Mouse (Mus musculus) heart, embryonic 10.5 days (tissue): ENCODE measurements at regions not wholly inside any gene's neighbourhood (a gene's known extent, or its start where the extent isn't known, plus 50 kb on each side); places are given as distances from the start of the nearest gene placed in this dataset.
"Not testable (repeated sequence)": the region's sequence is repeated elsewhere in the genome, so short reads cannot be mapped to it uniquely, and the experiment has no call there.

Experiments used
- DNase-seq: peaks from one replicate; pipeline ENCODE4 v3.0.0-alpha.2; 2017; ENCODE audit warnings: low spot score
- H3K27ac ChIP-seq: fragments of 300-500 bp; sonication (generic); 2 replicates; pipeline ENCODE4 v1.5.1; 2016; ENCODE audit warnings: mild to moderate bottlenecking
- H3K27me3 ChIP-seq: fragments of 300-500 bp; sonication (generic); 2 replicates; pipeline ENCODE4 v1.6.1; 2016; ENCODE audit warnings: mild to moderate bottlenecking; ENCODE audit not compliant: poor library complexity, insufficient read depth, severe bottlenecking
- H3K36me3 ChIP-seq: fragments of 300-500 bp; sonication (generic); 2 replicates; pipeline ENCODE4 v1.6.1; 2016; ENCODE audit warnings: mild to moderate bottlenecking, moderate library complexity
- H3K4me1 ChIP-seq: fragments of 300-500 bp; sonication (generic); 2 replicates; pipeline ENCODE4 v1.6.1; 2016; ENCODE audit warnings: mild to moderate bottlenecking
- H3K4me3 ChIP-seq: fragments of 300-500 bp; sonication (generic); 2 replicates; pipeline ENCODE4 v1.5.1; 2016; ENCODE audit warnings: mild to moderate bottlenecking, moderate library complexity
- H3K9me3 ChIP-seq: fragments of 300-500 bp; sonication (generic); 2 replicates; pipeline ENCODE4 v1.6.1; 2016; ENCODE audit warnings: mild to moderate bottlenecking, moderate library complexity
- WGBS: fragments of 180-500 bp; shearing (Covaris S2); methylation state at CpG from one replicate; pipeline ENCODE4 v1.1.7; 2016; 5-methylcytosine and 5-hydroxymethylcytosine counted together

DNA sequence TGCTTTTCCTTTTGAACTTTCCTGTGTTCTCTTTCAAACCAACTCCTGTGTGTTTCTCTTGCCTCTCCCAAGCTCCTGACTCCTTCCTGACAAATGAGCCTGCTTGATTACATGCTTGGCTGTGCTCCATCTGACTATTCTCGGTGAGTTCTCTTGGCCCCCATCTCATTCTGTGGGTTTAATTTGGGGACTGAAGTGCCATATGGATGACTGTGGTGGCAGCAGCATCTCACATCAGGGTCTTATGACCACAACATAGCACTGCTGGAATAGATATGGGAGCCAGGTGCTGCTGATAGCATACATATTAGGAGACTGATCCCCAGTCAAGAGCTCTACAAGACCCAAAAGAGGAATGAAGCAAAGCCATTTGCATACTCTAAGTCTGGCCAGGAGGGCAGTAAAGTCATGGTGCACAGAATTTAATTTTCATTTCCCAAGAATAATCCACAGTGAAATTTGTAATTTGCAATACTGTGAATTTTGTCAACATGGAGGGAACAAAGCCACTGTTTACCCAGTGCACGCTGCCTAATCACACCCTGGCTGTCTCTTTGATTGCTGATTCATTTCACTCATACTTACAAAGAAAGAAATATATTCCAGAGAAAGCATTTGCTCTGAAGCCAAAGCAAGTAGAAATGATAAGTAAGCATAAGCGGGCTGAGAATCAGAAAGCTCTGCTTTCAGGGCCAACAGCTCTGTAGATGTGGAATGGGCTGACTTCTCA, 1478.4 kb upstream of the Gm7489 start:
- no peak for DNase-seq
- WGBS: 84% methylated on average over 3 of the region's 3 CpGs
- no peaks in the 10 kb centered on the region for H3K27me3 ChIP-seq
- no peaks in the 10 kb centered on the region for H3K9me3 ChIP-seq
- no peaks in the 10 kb centered on the region for H3K4me1 ChIP-seq
- H3K4me3 ChIP-seq: no peak overlapping the region
- H3K36me3 ChIP-seq: no peaks in the 10 kb centered on the region
- no peak overlapping the region for H3K27ac ChIP-seq

DNA sequence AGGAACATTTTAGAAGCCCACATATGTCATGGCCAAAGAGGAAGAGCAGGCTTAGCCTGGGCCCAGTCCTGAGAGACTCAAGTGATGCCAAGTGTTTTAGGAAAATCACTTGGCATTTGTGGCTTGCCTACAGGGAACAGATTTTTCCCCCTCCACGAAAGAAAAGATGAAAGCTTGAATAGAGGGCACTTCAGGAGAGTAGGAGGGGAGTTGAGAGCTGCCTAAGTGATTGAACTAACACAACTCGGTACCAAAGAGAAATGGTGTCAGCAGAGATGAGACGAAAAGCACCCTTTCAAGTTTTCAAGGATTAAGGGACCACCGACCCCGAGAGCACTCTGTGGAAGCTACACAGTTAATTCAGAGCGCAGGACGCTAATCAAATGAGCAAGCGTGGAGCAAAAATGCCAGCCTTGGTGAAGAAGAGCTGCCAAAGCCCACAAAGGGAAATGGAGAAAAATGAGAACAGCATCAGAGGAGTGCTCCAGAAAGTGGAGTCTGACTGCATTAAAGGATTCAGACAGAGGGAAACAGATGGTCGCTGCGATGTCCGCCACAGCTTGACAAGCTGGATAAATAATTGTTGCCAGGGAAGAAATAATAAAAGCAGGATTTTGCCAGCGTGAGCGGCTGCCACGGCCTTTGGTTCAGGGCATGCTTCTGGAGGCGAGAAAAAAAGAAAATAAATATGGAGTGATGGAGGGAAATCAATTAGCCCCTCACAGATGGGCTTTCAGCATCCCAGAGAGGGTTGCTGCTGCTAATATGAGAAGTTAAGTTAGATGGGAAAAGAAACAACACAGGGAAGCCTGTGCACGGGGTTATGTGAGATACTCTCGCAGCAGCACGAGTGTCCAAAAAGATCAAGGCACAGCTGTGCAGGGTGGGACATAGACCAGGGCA, 1471.6 kb upstream of the Gm7489 start:
- no peak overlapping the region for H3K27ac ChIP-seq
- no peaks in the 10 kb centered on the region for H3K4me1 ChIP-seq
- no peaks in the 10 kb centered on the region for H3K27me3 ChIP-seq
- no peaks in the 10 kb centered on the region for H3K9me3 ChIP-seq
- H3K4me3 ChIP-seq: no peak overlapping the region
- no peak for DNase-seq
- H3K36me3 ChIP-seq: no peaks in the 10 kb centered on the region
- 71% methylated on average over 18 of the region's 18 CpGs for WGBS

DNA sequence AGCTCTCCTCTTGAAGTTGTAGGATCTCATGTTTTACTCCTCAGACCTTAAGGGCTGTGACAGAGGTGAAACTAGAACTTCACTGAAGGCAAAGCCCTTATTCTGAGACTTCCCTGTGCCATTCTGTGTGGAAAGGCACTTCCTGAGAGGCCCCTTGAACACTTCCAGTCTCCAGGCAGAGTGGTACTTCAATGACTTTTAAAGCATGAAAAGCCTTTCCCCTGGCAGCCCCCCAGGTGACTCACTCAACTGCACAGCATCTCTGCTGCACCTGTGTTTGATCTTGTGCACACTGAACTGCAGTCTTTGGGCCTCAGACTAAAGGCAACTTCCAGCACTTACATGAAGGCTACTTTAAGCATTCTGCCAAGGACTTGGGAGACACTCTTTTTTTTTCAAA, 1458.7 kb upstream of the Gm7489 start:
- no peaks in the 10 kb centered on the region for H3K4me1 ChIP-seq
- no peaks in the 10 kb centered on the region for H3K27me3 ChIP-seq
- DNase-seq: no peak

DNA sequence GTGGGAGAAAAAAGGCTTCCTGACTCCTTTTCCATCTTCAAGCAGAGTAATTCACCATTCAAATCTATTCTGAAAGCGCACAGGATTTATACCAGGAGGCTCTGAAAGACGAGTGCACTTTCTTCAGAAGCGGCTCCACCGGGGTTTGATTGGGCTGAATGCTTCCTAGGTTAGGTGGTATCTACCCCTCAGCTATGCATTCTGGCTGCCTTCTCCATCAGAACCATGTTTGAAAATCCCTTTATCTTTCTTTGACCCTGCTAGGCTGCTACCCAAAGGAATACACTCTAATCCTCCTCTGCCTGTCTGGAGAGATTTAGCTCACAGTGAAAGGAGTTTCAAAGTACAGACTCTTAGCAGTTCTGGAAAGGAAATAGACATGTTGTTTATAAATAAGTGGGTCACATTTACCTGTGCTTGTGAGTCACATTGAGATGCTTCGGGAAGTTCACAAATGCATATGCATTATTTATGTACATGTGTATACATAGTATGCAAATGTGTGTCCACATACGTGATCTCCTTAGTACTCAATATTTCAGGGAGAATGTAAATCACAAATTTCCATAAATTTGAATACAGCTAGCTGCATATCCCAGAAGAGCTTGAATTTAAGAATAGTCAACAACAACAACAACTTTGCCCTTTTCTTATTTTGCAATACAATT, 1454.1 kb upstream of the Gm7489 start:
- no peak overlapping the region for H3K4me3 ChIP-seq
- no peak overlapping the region for H3K27ac ChIP-seq
- H3K27me3 ChIP-seq: no peaks in the 10 kb centered on the region
- DNase-seq: no peak
- H3K9me3 ChIP-seq: no peaks in the 10 kb centered on the region
- H3K36me3 ChIP-seq: no peaks in the 10 kb centered on the region
- WGBS: 81% methylated on average over 6 of the region's 6 CpGs
- H3K4me1 ChIP-seq: no peaks in the 10 kb centered on the region

More for the DNA sequence above, 1458.7 kb upstream of the Gm7489 start:
- Histone ChIP-seq H3K4me3 (no peak overlapping the region), H3K27ac (no peak overlapping the region), H3K9me3 (no peaks in the 10 kb centered on the region), H3K36me3 (no peaks in the 10 kb centered on the region)

DNA sequence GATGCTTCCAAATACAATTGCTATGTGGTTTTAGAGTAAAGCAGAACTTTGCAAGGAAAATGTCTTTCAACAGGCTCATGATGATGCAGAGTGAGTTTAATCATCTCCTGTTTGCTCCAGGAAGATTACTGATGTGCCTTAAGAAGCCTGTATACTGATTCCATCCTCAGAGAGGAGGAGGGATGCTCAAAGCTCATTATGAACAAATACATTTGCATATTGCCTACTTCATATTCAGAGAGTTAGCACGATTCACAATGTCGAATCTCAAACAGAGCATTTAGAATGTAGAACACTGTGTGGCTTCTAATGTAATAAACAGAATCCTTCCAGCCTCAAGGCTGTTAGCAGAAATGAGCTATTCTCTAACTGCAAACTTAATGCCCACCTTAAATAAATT, 1451.1 kb upstream of the Gm7489 start:
- Histone ChIP-seq H3K27me3 (no peaks in the 10 kb centered on the region), H3K36me3 (no peaks in the 10 kb centered on the region), H3K4me1 (no peaks in the 10 kb centered on the region), H3K9me3 (no peaks in the 10 kb centered on the region), H3K4me3 (no peak overlapping the region), H3K27ac (no peak overlapping the region)
- WGBS: 80% methylated on average over 2 of the region's 2 CpGs
- no peak for DNase-seq

DNA sequence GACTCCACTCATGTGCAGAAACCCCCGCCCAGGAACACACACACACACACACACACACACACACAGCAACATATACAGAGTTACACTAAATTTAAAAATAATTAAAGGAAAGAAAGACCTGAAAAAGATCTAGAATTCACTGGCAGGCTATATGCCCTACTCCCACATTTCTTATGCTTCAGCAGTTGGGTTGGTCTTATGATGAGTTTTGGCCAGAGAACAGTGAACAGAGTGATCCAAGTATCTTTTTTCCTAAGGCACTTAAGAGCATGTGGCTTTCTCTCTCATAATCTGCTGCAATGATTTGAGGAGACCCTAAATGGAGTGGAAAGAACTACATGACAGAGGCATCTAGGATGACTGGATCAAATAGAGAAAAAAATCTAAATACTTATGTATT, 1446.3 kb upstream of the Gm7489 start:
- no peak for DNase-seq
- WGBS: 87% methylated on average over 1 of the region's 1 CpGs

DNA sequence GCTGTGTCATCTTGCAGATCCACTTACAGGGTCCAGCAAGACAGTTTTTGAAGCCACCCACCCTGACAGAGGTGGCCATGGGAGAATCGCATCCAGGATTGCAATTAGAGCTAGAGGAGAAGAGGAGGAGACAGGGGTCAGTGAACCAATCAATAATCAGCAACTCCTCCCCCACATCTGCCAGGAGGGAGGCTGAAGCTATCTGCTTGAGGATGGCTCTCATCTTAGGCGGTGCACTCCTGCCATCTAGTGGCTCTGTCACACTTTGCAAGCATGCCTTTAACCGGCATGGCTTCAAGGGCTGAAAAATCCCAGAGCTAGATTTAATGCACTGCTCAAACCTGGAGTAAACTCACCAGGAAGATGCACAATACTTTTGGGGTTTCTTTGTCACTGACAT, 1425.9 kb upstream of the Gm7489 start:
- Histone ChIP-seq H3K9me3 (no peaks in the 10 kb centered on the region), H3K4me1 (no peaks in the 10 kb centered on the region), H3K4me3 (no peak overlapping the region), H3K27me3 (no peaks in the 10 kb centered on the region), H3K27ac (no peak overlapping the region), H3K36me3 (no peaks in the 10 kb centered on the region)
- DNase-seq: peak; percentile 82
- WGBS: 0% methylated on average over 3 of the region's 3 CpGs

More for the DNA sequence above, 1446.3 kb upstream of the Gm7489 start:
- Histone ChIP-seq H3K4me3 (no peak overlapping the region), H3K27me3 (no peaks in the 10 kb centered on the region), H3K27ac (no peak overlapping the region), H3K4me1 (no peaks in the 10 kb centered on the region), H3K36me3 (no peaks in the 10 kb centered on the region), H3K9me3 (no peaks in the 10 kb centered on the region)

DNA sequence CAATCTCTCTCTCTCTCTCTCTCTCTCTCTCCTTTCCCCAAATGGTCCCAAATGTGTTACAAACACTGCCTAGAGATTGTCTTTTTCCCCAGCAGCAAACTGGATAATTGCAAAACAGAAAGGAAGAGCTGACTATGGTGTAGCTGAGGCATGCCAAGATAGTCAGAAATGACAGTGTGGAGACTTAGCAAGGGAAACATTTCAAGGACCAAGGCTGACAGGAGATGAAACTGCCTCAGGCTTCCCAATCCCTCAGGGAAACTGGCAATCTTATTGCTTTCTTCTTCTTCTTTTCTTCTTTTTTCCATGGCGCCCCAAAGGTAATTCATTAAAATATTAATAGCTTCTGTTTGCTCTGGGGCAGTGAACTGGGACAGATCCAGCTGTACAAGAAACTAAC, 1425.4 kb upstream of the Gm7489 start:
- H3K27me3 ChIP-seq: no peaks in the 10 kb centered on the region
- DNase-seq: no peak
- H3K4me3 ChIP-seq: no peak overlapping the region
- no peak overlapping the region for H3K27ac ChIP-seq
- H3K36me3 ChIP-seq: no peaks in the 10 kb centered on the region
- 82% methylated on average over 1 of the region's 1 CpGs for WGBS
- no peaks in the 10 kb centered on the region for H3K4me1 ChIP-seq
- no peaks in the 10 kb centered on the region for H3K9me3 ChIP-seq

DNA sequence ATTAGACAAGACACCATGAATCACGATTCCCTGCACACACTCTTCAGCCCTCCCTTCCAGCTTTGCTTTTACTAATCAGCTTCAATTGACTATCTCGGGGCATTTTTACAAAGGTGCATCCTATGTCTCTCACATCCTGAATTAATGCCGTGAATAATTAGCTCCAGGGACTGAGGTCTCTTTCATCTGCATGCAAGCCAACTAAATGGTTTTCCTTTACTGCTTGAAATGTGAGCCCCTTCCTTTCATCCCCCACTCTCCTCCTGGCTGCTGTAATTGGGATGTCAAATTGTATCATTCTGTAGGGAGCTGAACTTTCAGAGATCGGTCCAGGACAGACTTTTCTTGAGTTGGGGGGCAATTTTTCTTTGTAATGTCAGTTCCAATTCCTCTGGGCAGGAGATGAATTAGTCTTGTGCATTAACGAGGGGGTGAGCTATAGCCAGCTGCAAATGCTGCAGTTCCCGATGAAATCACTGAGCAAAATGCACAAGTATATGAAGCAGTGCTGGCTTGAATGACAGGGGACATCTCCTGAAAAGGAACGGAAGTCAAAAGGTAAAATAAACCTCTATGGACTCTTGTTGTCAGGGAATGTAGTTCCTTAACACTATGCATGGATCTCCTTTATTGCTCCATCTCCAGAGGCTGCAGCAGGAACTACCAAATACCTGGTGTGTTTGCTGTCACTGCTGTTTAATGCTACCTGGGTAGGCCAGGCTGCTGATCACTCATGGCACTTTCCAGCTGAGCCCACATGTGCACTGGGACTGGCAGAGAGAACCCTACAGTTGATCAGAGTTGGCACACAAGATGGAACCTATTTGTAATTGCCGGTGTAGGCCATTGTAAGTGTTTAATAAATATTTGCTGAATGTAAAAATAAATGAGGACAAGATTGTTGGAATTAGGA, 1420.2 kb upstream of the Gm7489 start:
- DNase-seq: no peak
- Histone ChIP-seq H3K9me3 (no peaks in the 10 kb centered on the region), H3K27ac (no peak overlapping the region), H3K27me3 (no peaks in the 10 kb centered on the region), H3K36me3 (no peaks in the 10 kb centered on the region), H3K4me1 (no peaks in the 10 kb centered on the region), H3K4me3 (no peak overlapping the region)
- 45% methylated on average over 8 of the region's 8 CpGs for WGBS

DNA sequence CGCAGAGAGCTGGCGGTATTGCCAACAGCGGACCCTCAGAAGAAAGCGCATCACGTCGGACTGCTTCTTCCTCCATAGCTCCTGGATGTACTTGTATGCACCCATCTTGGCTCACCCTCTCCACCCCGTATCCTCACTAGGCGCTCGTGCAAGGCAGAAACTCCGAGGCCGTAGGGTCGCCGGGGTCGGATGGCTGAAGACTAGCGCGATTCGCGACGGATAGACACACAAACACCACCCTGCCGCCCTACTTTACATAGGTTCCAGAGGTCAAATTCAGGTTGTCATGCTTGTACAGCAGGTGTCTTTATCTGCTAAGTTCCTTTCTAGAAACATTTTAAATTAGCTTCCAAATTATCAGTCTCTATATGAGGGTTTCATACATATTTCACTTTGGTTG, 1406.6 kb upstream of the Gm7489 start:
- H3K27ac ChIP-seq, H3K27me3 ChIP-seq, H3K36me3 ChIP-seq, H3K9me3 ChIP-seq, H3K4me1 ChIP-seq, DNase-seq, H3K4me3 ChIP-seq: not testable (repeated sequence)
- whole genome bisulfite sequencing: 86% methylated on average over 20 of the region's 20 CpGs

DNA sequence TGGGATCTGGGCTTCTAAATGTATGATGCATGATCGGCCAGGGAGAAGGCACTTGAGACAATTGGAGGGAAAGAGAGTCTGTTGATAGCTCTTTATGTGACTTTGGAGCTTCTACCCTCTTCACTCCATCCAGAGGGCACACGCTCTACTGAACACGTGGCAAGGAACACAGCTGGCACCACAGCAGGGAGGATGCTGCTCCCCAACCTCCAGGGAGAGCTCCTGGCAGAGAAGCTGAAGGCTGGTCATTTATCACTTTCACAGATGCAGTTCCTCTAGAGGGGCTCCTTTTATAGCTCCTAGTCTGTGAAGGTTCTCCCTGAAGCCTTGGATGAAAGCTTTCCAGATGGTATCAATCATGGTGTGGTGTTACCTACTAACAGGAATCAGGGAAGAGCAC, 1403.9 kb upstream of the Gm7489 start:
- H3K4me3 ChIP-seq: no peak overlapping the region
- H3K9me3 ChIP-seq: no peaks in the 10 kb centered on the region
- WGBS: 51% methylated on average over 3 of the region's 3 CpGs
- DNase-seq: no peak
- H3K27ac ChIP-seq: no peak overlapping the region
- H3K4me1 ChIP-seq: no peaks in the 10 kb centered on the region
- H3K36me3 ChIP-seq: no peaks in the 10 kb centered on the region
- no peaks in the 10 kb centered on the region for H3K27me3 ChIP-seq

DNA sequence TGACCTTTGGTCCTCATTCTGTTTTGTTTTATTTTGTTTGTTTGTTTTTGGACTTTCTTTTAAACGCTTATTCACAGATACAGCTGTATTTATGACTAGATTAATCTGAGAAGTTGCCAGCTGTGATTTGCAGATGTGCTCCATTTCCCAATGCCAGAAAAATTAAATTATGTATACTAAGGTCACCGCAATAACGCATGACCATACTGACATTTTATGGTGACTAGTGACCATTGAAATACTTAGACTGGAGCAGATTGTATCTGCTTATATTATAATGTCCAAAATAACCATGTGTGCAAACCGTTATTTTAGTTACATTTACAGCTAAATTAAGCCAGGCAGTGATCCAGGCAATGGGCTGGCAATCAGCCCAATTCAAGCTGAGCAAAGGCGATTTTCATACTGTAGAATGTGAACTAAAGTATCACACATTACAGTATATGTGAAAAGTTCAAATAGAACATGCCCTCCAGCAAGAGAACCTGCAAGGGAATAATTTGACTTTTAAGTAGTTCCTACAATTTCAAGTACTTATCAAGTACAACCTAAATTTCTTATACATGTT, 1401.0 kb upstream of the Gm7489 start:
- no peak for DNase-seq
- no peak overlapping the region for H3K27ac ChIP-seq
- H3K9me3 ChIP-seq: no peaks in the 10 kb centered on the region
- 80% methylated on average over 5 of the region's 5 CpGs for WGBS
- H3K27me3 ChIP-seq: no peaks in the 10 kb centered on the region
- no peaks in the 10 kb centered on the region for H3K36me3 ChIP-seq
- H3K4me3 ChIP-seq: no peak overlapping the region
- no peaks in the 10 kb centered on the region for H3K4me1 ChIP-seq
